Mouse (Mus musculus) ES-E14 (cell line): ENCODE data around the gene Gm20479.

Experiments
- CHD2 ChIP-seq: IDR thresholded peaks from 2 replicates; pipeline ENCODE4 v1.6.1; 2014; ENCODE audit warnings: mild to moderate bottlenecking, low read depth, low read length, inconsistent platforms
- HCFC1 ChIP-seq: IDR thresholded peaks from 2 replicates; pipeline ENCODE4 v1.6.1; 2012; ENCODE audit warnings: low read length, inconsistent platforms, borderline replicate concordance; ENCODE audit not compliant: insufficient read depth
- MAFK ChIP-seq: IDR thresholded peaks from 2 replicates; pipeline ENCODE4 v1.6.1; 2014; ENCODE audit warnings: mild to moderate bottlenecking, low read depth, low read length, inconsistent platforms; ENCODE audit not compliant: insufficient read depth
- ZC3H11A ChIP-seq: IDR thresholded peaks from 2 replicates; pipeline ENCODE4 v1.6.1; 2012; ENCODE audit warnings: low read depth, mild to moderate bottlenecking, inconsistent platforms, low read length, borderline replicate concordance
- ZNF384 ChIP-seq: IDR thresholded peaks from 2 replicates; pipeline ENCODE4 v1.6.1; 2012; ENCODE audit warnings: low read depth, low read length, inconsistent platforms

DNA sequence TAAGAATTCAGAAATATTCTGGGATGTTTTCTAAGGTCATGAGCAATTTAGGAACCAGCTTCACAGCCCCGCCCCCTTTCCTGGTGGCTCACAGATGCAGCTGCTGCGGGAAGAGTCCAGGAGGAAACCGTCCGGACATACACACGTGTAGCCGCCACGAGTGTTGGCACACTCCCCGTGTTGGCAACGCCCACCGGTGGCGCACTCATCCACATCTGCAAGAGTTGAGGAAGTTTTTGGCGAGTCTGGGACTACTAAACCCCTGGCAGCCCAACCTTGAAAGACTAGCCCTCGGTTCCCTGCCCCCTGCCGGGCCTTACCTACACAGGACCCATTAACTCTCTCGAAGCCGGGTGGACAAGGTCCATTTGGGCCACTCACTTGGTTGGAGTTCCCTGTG lies 28.6 kb downstream of the Gm20479 start:
- TF ChIP-seq CHD2 (no peak), MAFK (no peak), ZNF384 (no peak), ZC3H11A (no peak), HCFC1 (no peak)
